In the genomic region with DNA sequence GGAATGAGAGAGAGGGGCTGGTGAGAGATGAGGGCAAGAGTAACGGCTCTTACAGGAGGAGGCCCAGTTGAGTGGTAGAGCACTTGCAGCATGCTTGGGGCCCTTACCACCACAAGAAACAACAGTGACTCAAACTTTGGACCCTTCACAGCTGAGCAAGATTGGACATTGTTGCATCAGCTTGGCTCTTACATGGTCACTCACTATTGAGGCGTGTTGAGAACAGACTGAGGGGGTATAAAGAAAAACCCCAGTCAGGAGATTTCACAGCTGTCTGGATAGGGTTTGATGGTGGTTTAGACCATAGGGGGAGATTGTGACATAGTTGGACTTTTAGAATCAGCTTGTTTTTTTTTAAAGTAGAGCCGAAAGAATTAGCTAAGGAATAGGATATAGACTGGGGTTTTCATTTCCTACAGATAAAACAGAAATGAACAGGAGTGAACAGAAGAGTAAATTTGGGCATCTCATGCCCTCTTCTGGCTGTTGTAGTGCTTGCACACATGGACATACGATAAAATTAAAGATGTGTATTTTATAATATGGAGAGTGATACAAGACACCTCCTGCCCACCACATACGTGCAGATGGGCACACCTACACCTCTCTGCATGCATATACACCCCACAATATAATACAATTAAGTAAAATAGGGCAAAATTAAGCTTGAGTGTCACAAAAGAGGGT, we compare ENCODE assay signal across 8 mouse cellular contexts. TPM values are rescaled to one million over a fixed set of nuclear protein-coding genes. Genes with fewer than 3 reads are reported as not detected.
DNase-seq lines count a peak whose midpoint lies in the region; ATAC-seq and TF ChIP-seq lines count a peak whose summit lies in the region.

No protein-coding gene starts in this region.

- no peak overlapping the region for H3K4me3 ChIP-seq in layer of hippocampus, adult 2 months
- H3K4me3 ChIP-seq in heart, embryonic 10.5 days = no peak overlapping the region
- no peak overlapping the region for H3K4me3 ChIP-seq in forebrain, embryonic 12.5 days (replicated peaks)

- peak in 1 of 2 experiments; percentile 26 for DNase-seq in layer of hippocampus, adult 2 months (ENCODE audit: low spot score in 2 of 2)
- no peak for DNase-seq in layer of hippocampus, postnatal 36 days
- DNase-seq in CD4-positive, CD25-positive, alpha-beta regulatory T cell, adult 2 months (ENCODE audit: low read depth, low spot score) = peak; percentile 64
- peak; percentile 22 for DNase-seq in brain, embryonic 14.5 days (ENCODE audit: low read depth)
- DNase-seq in heart, embryonic 10.5 days (ENCODE audit: low spot score) = no peak
- no peak for DNase-seq in adrenal gland, postnatal 4 days (ENCODE audit: low spot score in 2 of 2)

- H3K9me3 ChIP-seq in heart, embryonic 10.5 days = no peaks in the 10 kb centered on the region
- H3K9me3 ChIP-seq in forebrain, embryonic 12.5 days = no peaks in the 10 kb centered on the region

- no peak overlapping the region for H3K9ac ChIP-seq in forebrain, embryonic 12.5 days

- TF ChIP-seq CTCF in layer of hippocampus, adult 2 months (conservative IDR thresholded peaks at IDR 0.05) = peak; percentile 80
- TF ChIP-seq CTCF in brain, embryonic 14.5 days (IDR thresholded peaks at IDR 0.05; ENCODE audit: borderline replicate concordance, extremely low read depth, insufficient read depth, insufficient read length) = no peak

- H3K36me3 ChIP-seq in heart, embryonic 10.5 days = peaks cover 48% of the 10 kb centered on the region
- H3K36me3 ChIP-seq in forebrain, embryonic 12.5 days (replicated peaks) = peaks cover 36% of the 10 kb centered on the region

- no peak overlapping the region for H3K4me2 ChIP-seq in forebrain, embryonic 12.5 days

- H3K27me3 ChIP-seq in heart, embryonic 10.5 days (ENCODE audit: insufficient read depth, poor library complexity, severe bottlenecking) = no peaks in the 10 kb centered on the region
- H3K27me3 ChIP-seq in forebrain, embryonic 12.5 days = no peaks in the 10 kb centered on the region

- H3K4me1 ChIP-seq in heart, embryonic 10.5 days = no peaks in the 10 kb centered on the region
- no peaks in the 10 kb centered on the region for H3K4me1 ChIP-seq in forebrain, embryonic 12.5 days

- TF ChIP-seq POLR2A in brain, embryonic 14.5 days (IDR thresholded peaks at IDR 0.05; ENCODE audit: borderline replicate concordance, extremely low read depth, insufficient read depth, insufficient read length, poor library complexity, severe bottlenecking) = no peak

- WGBS in heart, embryonic 10.5 days = 85% methylated on average over 5 of the region's 5 CpGs
- WGBS in forebrain, embryonic 12.5 days = 89% methylated on average over 5 of the region's 5 CpGs

- no peak overlapping the region for H3K27ac ChIP-seq in layer of hippocampus, adult 2 months
- no peak overlapping the region for H3K27ac ChIP-seq in heart, embryonic 10.5 days
- H3K27ac ChIP-seq in forebrain, embryonic 12.5 days = no peak overlapping the region

- peak; percentile 45; the same call in 1 of the 2 replicates for ATAC-seq in megakaryocyte, adult 5-6 weeks (ENCODE audit: poor library complexity, severe bottlenecking)
- ATAC-seq in forebrain, embryonic 12.5 days (ENCODE audit: low FRiP score) = no peak

RNA-seq across cellular contexts. Expression of gene Tm9sf2, which starts 23.4 kb away (rescaled TPM):
- total RNA-seq in layer of hippocampus, adult 2 months (2021) = 100 to 1,000 TPM; 107 TPM
- 100 to 1,000 TPM; 103 to 111 TPM for total RNA-seq in layer of hippocampus, postnatal 36 days (2021)
- 64.7 and 85.3 TPM in 2 replicates for polyA plus RNA-seq in brain, embryonic 14.5 days (2012; rRNA removed)
- total RNA-seq in megakaryocyte, adult 5-6 weeks (2015) = 93.2 and 94.6 TPM in 2 replicates
- 115 and 117 TPM in 2 replicates for total RNA-seq in megakaryocyte, adult 5-6 weeks (2017)
- 126 and 136 TPM in 2 replicates for polyA plus RNA-seq in heart, embryonic 10.5 days (2016; fragmentation: Nextera tagmentation; extraction: Ambion mirVana)
- total RNA-seq in adrenal gland, postnatal 4 days (2021) = 100 to 1,000 TPM; 134 to 135 TPM
- 118 and 120 TPM in 2 replicates for polyA plus RNA-seq in forebrain, embryonic 12.5 days (2016; fragmentation: Nextera tagmentation; extraction: Ambion mirVana)

RNA-seq across cellular contexts. Expression of gene Clybl, which starts 51.2 kb away (rescaled TPM):
- 10 to 100 TPM; 26.2 to 28.9 TPM for total RNA-seq in layer of hippocampus, adult 2 months (2021)
- total RNA-seq in layer of hippocampus, postnatal 36 days (2021) = 10 to 100 TPM; 24.1 to 29.9 TPM
- polyA plus RNA-seq in brain, embryonic 14.5 days (2012; rRNA removed) = 10.1 and 11.7 TPM in 2 replicates
- total RNA-seq in megakaryocyte, adult 5-6 weeks (2015) = 11.1 and 13.1 TPM in 2 replicates
- 1.7 and 4.8 TPM in 2 replicates for total RNA-seq in megakaryocyte, adult 5-6 weeks (2017)
- polyA plus RNA-seq in heart, embryonic 10.5 days (2016; fragmentation: Nextera tagmentation; extraction: Ambion mirVana) = 43.5 and 63.8 TPM in 2 replicates
- 10 to 100 TPM; 42.9 to 48.9 TPM for total RNA-seq in adrenal gland, postnatal 4 days (2021)
- polyA plus RNA-seq in forebrain, embryonic 12.5 days (2016; fragmentation: Nextera tagmentation; extraction: Ambion mirVana) = 22.8 and 24.7 TPM in 2 replicates

Comparison
In these comparisons a context has a peak if more than half of its experiments do, and no peak if none do; other contexts are left out.
1. DNase-seq: peak in CD4-positive, CD25-positive, alpha-beta regulatory T cell, adult 2 months (single experiment) and brain, embryonic 14.5 days (single experiment); none in layer of hippocampus, postnatal 36 days (0 of 2), heart, embryonic 10.5 days (single experiment) and adrenal gland, postnatal 4 days (0 of 2).